Mouse (Mus musculus) G1E (cell line): ENCODE results near the gene Car4.

Experiments
- CTCF ChIP-seq: IDR thresholded peaks from 2 replicates; pipeline ENCODE4 v1.5.1; 2012; ENCODE audit warnings: low read depth, low read length, inconsistent platforms, mixed read lengths
- GATA1 ChIP-seq: IDR thresholded peaks from 2 replicates; pipeline ENCODE4 v1.6.1; 2012; ENCODE audit warnings: borderline replicate concordance, low read length, inconsistent platforms, mixed read lengths

- TF ChIP-seq CTCF, result no peak
- no peak for TF ChIP-seq GATA1
Measured at GRCm38 (mm10) chr11:84966696-84967095, 9.1 kb downstream of the Car4 start.
